Mouse (Mus musculus): ENCODE measurements at regions not wholly inside any gene's neighbourhood (a gene's known extent, or its start where the extent isn't known, plus 50 kb on each side); places are given as distances from the start of the nearest gene placed in this dataset.

GRCm38 (mm10) chr4:6512749-6513364, 1719.7 kb upstream of the Impad1 start:
- H3K9me3 ChIP-seq (ENCODE audit: control insufficient read depth, low read length) = no peaks in the 10 kb centered on the region
- no peaks in the 10 kb centered on the region for H3K36me3 ChIP-seq (ENCODE audit: control insufficient read depth, insufficient read depth, low read length)
- H3K27me3 ChIP-seq (ENCODE audit: control insufficient read depth, insufficient read depth, low read length) = no peaks in the 10 kb centered on the region
- DNase-seq (ENCODE audit: low spot score, missing footprints) (peak; percentile 97), ATAC-seq (ENCODE audit: low FRiP score) (peak; percentile 91)
- no peaks in the 10 kb centered on the region for H3K4me1 ChIP-seq (ENCODE audit: control insufficient read depth, insufficient read depth, low read length)
- no peak overlapping the region for H3K27ac ChIP-seq (ENCODE audit: low read depth, low read length)
- no peak overlapping the region for H3K9ac ChIP-seq (ENCODE audit: low read length)
- no peak overlapping the region for H3K4me3 ChIP-seq (ENCODE audit: low read depth, low read length)
- 18% methylated on average over 12 of the region's 12 CpGs for WGBS
- H3K4me2 ChIP-seq = no peak overlapping the region; the same call in 1 of the 2 replicates

- Histone ChIP-seq H3K4me2 (no peak overlapping the region), H3K9me3 (ENCODE audit: control insufficient read depth, low read length) (no peaks in the 10 kb centered on the region), H3K4me3 (ENCODE audit: low read depth, low read length) (no peak overlapping the region), H3K9ac (ENCODE audit: low read length) (no peak overlapping the region), H3K27me3 (ENCODE audit: control insufficient read depth, insufficient read depth, low read length) (no peaks in the 10 kb centered on the region), H3K36me3 (ENCODE audit: control insufficient read depth, insufficient read depth, low read length) (no peaks in the 10 kb centered on the region), H3K27ac (ENCODE audit: low read depth, low read length) (no peak overlapping the region), H3K4me1 (ENCODE audit: control insufficient read depth, insufficient read depth, low read length) (no peaks in the 10 kb centered on the region)
- 96% methylated on average over 5 of the region's 5 CpGs for WGBS
- no peak for DNase-seq (ENCODE audit: low spot score, missing footprints)
- ATAC-seq (ENCODE audit: low FRiP score) = no peak
Measured at GRCm38 (mm10) chr4:6508091-6508490, 1714.9 kb upstream of the Impad1 start.

Measured in midbrain, embryonic 11.5 days (tissue).